In the genomic region with DNA sequence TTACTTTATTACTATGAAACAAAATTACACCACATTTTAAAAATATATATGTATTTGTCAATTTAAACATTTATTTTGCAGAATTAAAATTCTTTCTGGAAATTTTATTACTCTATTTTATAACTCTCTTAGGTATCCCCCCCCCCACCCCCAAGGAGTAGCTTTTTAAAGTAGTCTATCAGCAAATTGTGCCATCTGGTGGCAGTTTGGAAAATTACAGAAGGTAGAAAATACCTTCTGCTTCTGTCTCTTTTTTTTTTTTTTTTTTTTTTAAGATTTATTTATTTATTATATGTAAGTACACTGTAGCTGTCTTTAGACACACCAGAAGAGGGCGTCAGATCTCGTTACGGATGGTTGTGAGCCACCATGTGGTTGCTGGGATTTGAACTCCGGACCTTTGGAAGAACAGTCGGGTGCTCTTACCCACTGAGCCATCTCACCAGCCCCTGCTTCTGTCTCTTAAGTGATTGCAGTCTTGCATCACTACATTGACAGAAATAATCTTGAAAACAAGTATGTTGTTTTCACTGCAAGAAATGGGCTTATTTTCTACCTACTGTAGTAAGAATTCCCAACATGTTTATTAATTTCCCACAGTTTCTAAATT, we compare ENCODE assay signal across 8 mouse cellular contexts. TPM values are rescaled to one million over a fixed set of nuclear protein-coding genes. Genes with fewer than 3 reads are reported as not detected.
DNase-seq lines count a peak whose midpoint lies in the region; ATAC-seq lines count a peak whose summit lies in the region.
"Not testable (repeated sequence)": the region's sequence is repeated elsewhere in the genome, so short reads cannot be mapped to it uniquely, and the experiment has no call there.

No protein-coding gene starts in this region.

- H3K36me3 ChIP-seq in embryonic facial prominence, embryonic 14.5 days (ENCODE audit: control insufficient read depth, insufficient read depth, low read length): peaks cover 40% of the 10 kb centered on the region

- H3K4me1 ChIP-seq in embryonic facial prominence, embryonic 14.5 days (ENCODE audit: control insufficient read depth, insufficient read depth, low read length): not testable (repeated sequence)

- H3K9me3 ChIP-seq in embryonic facial prominence, embryonic 14.5 days (ENCODE audit: control insufficient read depth, low read length): not testable (repeated sequence)

- DNase-seq in A20 (ENCODE audit: low read depth, low spot score): peak; percentile 50
- peak; percentile 82 for DNase-seq in NIH3T3 (ENCODE audit: low read depth)
- peak; percentile 41 for DNase-seq in c-Kit-positive CD71-positive TER-119-positive erythroid progenitor cells, embryonic 14.5 days (ENCODE audit: low spot score)
- DNase-seq in embryonic facial prominence, embryonic 14.5 days (ENCODE audit: low spot score): peak; percentile 55
- peak; percentile 43 for DNase-seq in heart, postnatal 4 days
- peak; percentile 53 to 63 for DNase-seq in kidney, postnatal 36 days
- peak; percentile 66 for DNase-seq in lung, postnatal 25 days (ENCODE audit: low spot score)
- peak; percentile 17 for DNase-seq in right cerebral cortex, adult 18-20 months

- WGBS in embryonic facial prominence, embryonic 14.5 days: 90% methylated on average over 2 of the region's 5 CpGs

- H3K4me3 ChIP-seq in embryonic facial prominence, embryonic 14.5 days (ENCODE audit: low read depth, low read length): not testable (repeated sequence)

- H3K4me2 ChIP-seq in embryonic facial prominence, embryonic 14.5 days (ENCODE audit: low read depth, low read length): not testable (repeated sequence)

- H3K9ac ChIP-seq in embryonic facial prominence, embryonic 14.5 days (ENCODE audit: low read depth, low read length): not testable (repeated sequence)

- not testable (repeated sequence) for H3K27ac ChIP-seq in embryonic facial prominence, embryonic 14.5 days (replicated peaks; ENCODE audit: low read depth, low read length)

- ATAC-seq in embryonic facial prominence, embryonic 14.5 days (ENCODE audit: low read depth): not testable (repeated sequence)

- H3K27me3 ChIP-seq in embryonic facial prominence, embryonic 14.5 days (replicated peaks; ENCODE audit: control insufficient read depth, insufficient read depth, low read length): not testable (repeated sequence)

RNA-seq across cellular contexts. Expression of a gene that starts 19.2 kb away (rescaled TPM):
- 26.3 and 27.7 TPM in 2 replicates for polyA plus RNA-seq in embryonic facial prominence, embryonic 14.5 days (2014; fragmentation: Nextera tagmentation; extraction: Ambion mirVana)
- 10 to 100 TPM; 28.0 TPM for total RNA-seq in heart, postnatal 4 days (2021)

Comparison
In these comparisons a context has a peak if more than half of its experiments do, and no peak if none do; other contexts are left out.
1. DNase-seq: peak in every context shown above with its lines; median percentile 82 in NIH3T3; 66 in lung, postnatal 25 days; 58 in kidney, postnatal 36 days; 55 in embryonic facial prominence, embryonic 14.5 days; 50 in A20; 43 in heart, postnatal 4 days; 41 in c-Kit-positive CD71-positive TER-119-positive erythroid progenitor cells, embryonic 14.5 days; 17 in right cerebral cortex, adult 18-20 months.